Mouse (Mus musculus) forebrain, postnatal 0 days (tissue): ENCODE data around the gene Krt222. TPM values are rescaled to one million over a fixed set of nuclear protein-coding genes. Genes with fewer than 3 reads are reported as not detected.

Source experiments
- ATAC-seq: fragments of 200-750 bp; cut with Nextera tagmentation; 2 replicates; pipeline ENCODE4 v1.8.0; 2017; ENCODE audit warnings: mild to moderate bottlenecking, moderate library complexity
- DNase-seq: peaks from one replicate; pipeline ENCODE4 v3.0.0-alpha.2; 2015
- H3K27ac ChIP-seq: fragments of 300-500 bp; sonication (generic); 2 replicates; pipeline ENCODE4 v1.5.1; 2014; ENCODE audit warnings: low read depth, mild to moderate bottlenecking, antibody characterized with exemption, low read length, moderate library complexity, mixed read lengths
- H3K27me3 ChIP-seq: fragments of 300-500 bp; sonication (generic); 2 replicates; pipeline ENCODE4 v1.6.1; 2014; ENCODE audit warnings: mild to moderate bottlenecking, low read length, mixed read lengths; ENCODE audit not compliant: insufficient read depth
- H3K36me3 ChIP-seq: fragments of 300-500 bp; sonication (generic); 2 replicates; pipeline ENCODE4 v1.6.1; 2014; ENCODE audit warnings: mild to moderate bottlenecking, moderate library complexity; ENCODE audit not compliant: insufficient read depth
- H3K4me1 ChIP-seq: fragments of 300-500 bp; sonication (generic); 2 replicates; pipeline ENCODE4 v1.6.1; 2014; ENCODE audit warnings: antibody characterized with exemption; ENCODE audit not compliant: insufficient read depth
- H3K4me2 ChIP-seq: fragments of 300-500 bp; sonication (generic); 2 replicates; pipeline ENCODE4 v1.6.1; 2014; ENCODE audit warnings: low read depth, mild to moderate bottlenecking, moderate library complexity
- H3K4me3 ChIP-seq: fragments of 300-500 bp; sonication (generic); 2 replicates; pipeline ENCODE4 v1.5.1; 2014; ENCODE audit warnings: low read depth, low read length, mixed read lengths
- H3K9ac ChIP-seq: fragments of 300-500 bp; sonication (generic); 2 replicates; pipeline ENCODE4 v1.6.1; 2014; ENCODE audit warnings: mild to moderate bottlenecking
- H3K9me3 ChIP-seq: fragments of 300-500 bp; sonication (generic); 2 replicates; pipeline ENCODE4 v1.6.1; 2016; ENCODE audit warnings: low read length
- CTCF ChIP-seq: sonication (generic); IDR thresholded peaks from 2 replicates; pipeline ENCODE4 v1.5.1; 2016; ENCODE audit warnings: antibody characterized with exemption, control low read depth, low read depth
- WGBS: fragments of 180-500 bp; shearing (Covaris S2); extraction: QIAGEN DNeasy Blood & Tissue Kit; methylation state at CpG from one replicate; pipeline ENCODE4 v1.1.7; 2014; 5-methylcytosine and 5-hydroxymethylcytosine counted together
- polyA plus RNA-seq: library from polyadenylated mRNA; unstranded; fragments of >200 nt; fragmentation: Nextera tagmentation; extraction: Ambion mirVana; gene quantifications from 2 replicates; pipeline ENCODE4 v1.2.1, GENCODE M21; 2015
- total RNA-seq: library from RNA; depleted of rRNA; stranded (reverse); fragments of >200 nt; gene quantifications from 2 replicates; pipeline ENCODE4 v1.2.3, GENCODE M21; 2014

Gene Krt222
- total and polyA plus RNA-seq, 2 experiments from 2014 or later: 6.5 to 8.7 TPM

- WGBS: 79% methylated on average over 5 of the region's 5 CpGs
- Histone ChIP-seq H3K27me3 (no peaks in the 10 kb centered on the region), H3K4me1 (no peaks in the 10 kb centered on the region), H3K36me3 (no peaks in the 10 kb centered on the region), H3K9ac (no peak overlapping the region), H3K4me3 (no peak overlapping the region), H3K4me2 (no peak overlapping the region), H3K9me3 (no peaks in the 10 kb centered on the region), H3K27ac (no peak overlapping the region)
- no peak for ATAC-seq
- no peak for TF ChIP-seq CTCF
- DNase-seq: no peak
Observed at GRCm38 (mm10) chr11:99242056-99242455, 1.8 kb downstream of the Krt222 start.

- TF ChIP-seq CTCF: no peak
- H3K36me3 ChIP-seq: no peaks in the 10 kb centered on the region
- H3K4me2 ChIP-seq: no peak overlapping the region
- no peak for ATAC-seq
- H3K4me1 ChIP-seq: no peaks in the 10 kb centered on the region
- no peak overlapping the region for H3K4me3 ChIP-seq
- WGBS: 74% methylated on average over 14 of the region's 14 CpGs
- no peak overlapping the region for H3K27ac ChIP-seq
- H3K9ac ChIP-seq: no peak overlapping the region
- no peaks in the 10 kb centered on the region for H3K9me3 ChIP-seq
- no peaks in the 10 kb centered on the region for H3K27me3 ChIP-seq
- no peak for DNase-seq
Observed at GRCm38 (mm10) chr11:99238468-99238867, 5.4 kb downstream of the Krt222 start.

GRCm38 (mm10) chr11:99231049-99231816 lies 12.7 kb downstream of the Krt222 start:
- Histone ChIP-seq H3K27me3 (no peaks in the 10 kb centered on the region), H3K4me2 (peak overlapping the region; percentile 76), H3K4me1 (peaks cover 6% of the 10 kb centered on the region; the same call in 1 of the 2 replicates), H3K9me3 (no peaks in the 10 kb centered on the region), H3K27ac (peak overlapping the region; percentile 99), H3K9ac (peak overlapping the region; percentile 100), H3K36me3 (peaks cover 11% of the 10 kb centered on the region), H3K4me3 (peak overlapping the region; percentile 67)
- no peak for DNase-seq
- TF ChIP-seq CTCF: no peak
- 18% methylated on average over 15 of the region's 15 CpGs for WGBS
- ATAC-seq: no peak

GRCm38 (mm10) chr11:99230261-99231048 lies 13.4 kb downstream of the Krt222 start, which contains the start of gene Smarce1:
Smarce1 (minus strand) TSS chr11:99231017.
- Histone ChIP-seq H3K36me3 (peaks cover 13% of the 10 kb centered on the region), H3K4me1 (peaks cover 6% of the 10 kb centered on the region; the same call in 1 of the 2 replicates), H3K4me3 (peak within 1 kb of the TSS; percentile 67), H3K9me3 (no peaks in the 10 kb centered on the region), H3K27ac (peak within 1 kb of the TSS; percentile 99), H3K9ac (peak within 1 kb of the TSS; percentile 100), H3K27me3 (no peaks in the 10 kb centered on the region), H3K4me2 (peak within 1 kb of the TSS; percentile 76)
- ATAC-seq (peak; percentile 93), DNase-seq (peak; percentile 91)
- no peak for TF ChIP-seq CTCF
- under 1% methylated on average over 85 of the region's 87 CpGs for WGBS

- TF ChIP-seq CTCF: no peak
- DNase-seq (peak; percentile 59), ATAC-seq (peak; percentile 65)
- H3K4me1 ChIP-seq: peaks cover 6% of the 10 kb centered on the region; the same call in 1 of the 2 replicates
- 3% methylated on average over 31 of the region's 31 CpGs for WGBS
- H3K9ac ChIP-seq: peak overlapping the region; percentile 100
- H3K27me3 ChIP-seq: no peaks in the 10 kb centered on the region
- H3K9me3 ChIP-seq: no peaks in the 10 kb centered on the region
- H3K4me3 ChIP-seq: peak overlapping the region; percentile 67
- H3K4me2 ChIP-seq: peak overlapping the region; percentile 76
- peaks cover 18% of the 10 kb centered on the region for H3K36me3 ChIP-seq
- peak overlapping the region; percentile 99 for H3K27ac ChIP-seq
Observed at GRCm38 (mm10) chr11:99229641-99230260, 14.1 kb downstream of the Krt222 start.

GRCm38 (mm10) chr11:99226298-99226697 lies 17.6 kb downstream of the Krt222 start:
- Histone ChIP-seq H3K4me2 (no peak overlapping the region), H3K9me3 (no peaks in the 10 kb centered on the region), H3K9ac (no peak overlapping the region), H3K36me3 (peaks cover 30% of the 10 kb centered on the region), H3K4me1 (peaks cover 6% of the 10 kb centered on the region; the same call in 1 of the 2 replicates), H3K27me3 (no peaks in the 10 kb centered on the region), H3K4me3 (no peak overlapping the region), H3K27ac (no peak overlapping the region)
- ATAC-seq (no peak), DNase-seq (no peak)
- whole genome bisulfite sequencing: 86% methylated on average over 5 of the region's 5 CpGs
- no peak for TF ChIP-seq CTCF
